Mouse (Mus musculus) forelimb bud, embryonic 11.5 days (tissue): Measurements from ENCODE around the gene Chtop.

Experiments used
- DNase-seq: peaks from one replicate; pipeline ENCODE4 v3.0.0-alpha.2; 2012; ENCODE audit warnings: low read depth, low spot score

Gene Chtop

GRCm38 (mm10) chr3:90465081-90465685 lies 44.1 kb downstream of the Chtop start:
- DNase-seq = no peak

GRCm38 (mm10) chr3:90464552-90465080 lies 44.7 kb downstream of the Chtop start:
- no peak for DNase-seq

- no peak for DNase-seq
These were observed 46.7 kb downstream of the Chtop start for GRCm38 (mm10) chr3:90462579-90462978.

GRCm38 (mm10) chr3:90461935-90462334 lies 47.4 kb downstream of the Chtop start:
- DNase-seq = no peak

GRCm38 (mm10) chr3:90460315-90460714 lies 49.0 kb downstream of the Chtop start:
- no peak for DNase-seq

GRCm38 (mm10) chr3:90459727-90460126 lies 49.6 kb downstream of the Chtop start:
- no peak for DNase-seq

GRCm38 (mm10) chr3:90454931-90455330 lies 54.4 kb downstream of the Chtop start:
- DNase-seq = no peak

- no peak for DNase-seq
These were observed 57.8 kb downstream of the Chtop start for GRCm38 (mm10) chr3:90451396-90452095.

GRCm38 (mm10) chr3:90450874-90451273 lies 58.4 kb downstream of the Chtop start:
- DNase-seq = no peak
